Mouse (Mus musculus) splenic B cell, adult 2 months (primary cell): Measurements from ENCODE around the gene Tubg1.
"Not testable (repeated sequence)": the region's sequence is repeated elsewhere in the genome, so short reads cannot be mapped to it uniquely, and the experiment has no call there.

Source experiments
- DNase-seq: peaks from one replicate; pipeline ENCODE4 v3.0.0-alpha.2; 2011; ENCODE audit warnings: low read depth, low spot score
- H3K27me3 ChIP-seq: 2 replicates; pipeline ENCODE4 v1.6.1; 2012; ENCODE audit warnings: mild to moderate bottlenecking, low read length, moderate library complexity, mixed read lengths; ENCODE audit not compliant: control insufficient read depth, poor library complexity, insufficient read depth, severe bottlenecking
- H3K36me3 ChIP-seq: 2 replicates; pipeline ENCODE4 v1.6.1; 2012; ENCODE audit warnings: mild to moderate bottlenecking, low read length, moderate library complexity, mixed read lengths; ENCODE audit not compliant: control insufficient read depth, poor library complexity, insufficient read depth, severe bottlenecking

Tubg1 gene

GRCm38 (mm10) chr11:101120545-101121188 lies 929 bp downstream of the Tubg1 start:
- H3K36me3 ChIP-seq: no peaks in the 10 kb centered on the region
- no peak for DNase-seq
- H3K27me3 ChIP-seq: no peaks in the 10 kb centered on the region

- DNase-seq, H3K27me3 ChIP-seq, H3K36me3 ChIP-seq: not testable (repeated sequence)
These were observed 4.8 kb downstream of the Tubg1 start for GRCm38 (mm10) chr11:101124494-101124893.

- H3K27me3 ChIP-seq, DNase-seq, H3K36me3 ChIP-seq: not testable (repeated sequence)
These were observed 5.3 kb downstream of the Tubg1 start for GRCm38 (mm10) chr11:101125008-101125407.

- peak; percentile 35 for DNase-seq
- no peaks in the 10 kb centered on the region for H3K27me3 ChIP-seq
- H3K36me3 ChIP-seq: peaks cover 6% of the 10 kb centered on the region
These were observed 7.3 kb downstream of the Tubg1 start for GRCm38 (mm10) chr11:101127075-101127474.

GRCm38 (mm10) chr11:101128996-101129577 lies 9.3 kb downstream of the Tubg1 start:
- no peak for DNase-seq

GRCm38 (mm10) chr11:101130056-101130756 lies 10.5 kb downstream of the Tubg1 start:
- Histone ChIP-seq H3K36me3 (peaks cover 6% of the 10 kb centered on the region), H3K27me3 (no peaks in the 10 kb centered on the region)
- no peak for DNase-seq

More at GRCm38 (mm10) chr11:101128996-101129577, 9.3 kb downstream of the Tubg1 start:
- peaks cover 6% of the 10 kb centered on the region for H3K36me3 ChIP-seq
- no peaks in the 10 kb centered on the region for H3K27me3 ChIP-seq

GRCm38 (mm10) chr11:101131187-101131586 lies 11.4 kb downstream of the Tubg1 start:
- H3K27me3 ChIP-seq: 0 out of 2 replicates have a peak, but pooled peaks cover 1% of the 10 kb centered on the region
- DNase-seq: no peak
- H3K36me3 ChIP-seq: peaks cover 4% of the 10 kb centered on the region

- H3K36me3 ChIP-seq: no peaks in the 10 kb centered on the region
- peak; percentile 50 for DNase-seq
These were observed 12.0 kb downstream of the Tubg1 start for GRCm38 (mm10) chr11:101131701-101132100.

GRCm38 (mm10) chr11:101133037-101133436 lies 13.3 kb downstream of the Tubg1 start:
- 0 out of 2 replicates have a peak, but pooled peaks cover 1% of the 10 kb centered on the region for H3K27me3 ChIP-seq
- no peak for DNase-seq
- H3K36me3 ChIP-seq: no peaks in the 10 kb centered on the region

More at GRCm38 (mm10) chr11:101131701-101132100, 12.0 kb downstream of the Tubg1 start:
- 0 out of 2 replicates have a peak, but pooled peaks cover 1% of the 10 kb centered on the region for H3K27me3 ChIP-seq

GRCm38 (mm10) chr11:101134217-101134865 lies 14.6 kb downstream of the Tubg1 start:
- DNase-seq: no peak
- Histone ChIP-seq H3K36me3 (no peaks in the 10 kb centered on the region), H3K27me3 (peaks cover 5% of the 10 kb centered on the region; the same call in 1 of the 2 replicates)

- DNase-seq: no peak
- Histone ChIP-seq H3K36me3 (no peaks in the 10 kb centered on the region), H3K27me3 (peaks cover 5% of the 10 kb centered on the region; the same call in 1 of the 2 replicates)
These were observed 17.3 kb downstream of the Tubg1 start for GRCm38 (mm10) chr11:101137000-101137399.

- peaks cover 5% of the 10 kb centered on the region; the same call in 1 of the 2 replicates for H3K27me3 ChIP-seq
- DNase-seq: no peak
These were observed 18.9 kb downstream of the Tubg1 start for GRCm38 (mm10) chr11:101138536-101139181.

GRCm38 (mm10) chr11:101140164-101140819 lies 20.6 kb downstream of the Tubg1 start:
- no peaks in the 10 kb centered on the region for H3K36me3 ChIP-seq
- peaks cover 5% of the 10 kb centered on the region; the same call in 1 of the 2 replicates for H3K27me3 ChIP-seq
- DNase-seq: peak; percentile 28

More at GRCm38 (mm10) chr11:101138536-101139181, 18.9 kb downstream of the Tubg1 start:
- no peaks in the 10 kb centered on the region for H3K36me3 ChIP-seq

- peaks cover 4% of the 10 kb centered on the region; the same call in 1 of the 2 replicates for H3K27me3 ChIP-seq
- no peak for DNase-seq
- H3K36me3 ChIP-seq: no peaks in the 10 kb centered on the region
These were observed 21.4 kb downstream of the Tubg1 start for GRCm38 (mm10) chr11:101141088-101141487.
